20 mouse cellular contexts compared by ENCODE assay signal in the genomic region with DNA sequence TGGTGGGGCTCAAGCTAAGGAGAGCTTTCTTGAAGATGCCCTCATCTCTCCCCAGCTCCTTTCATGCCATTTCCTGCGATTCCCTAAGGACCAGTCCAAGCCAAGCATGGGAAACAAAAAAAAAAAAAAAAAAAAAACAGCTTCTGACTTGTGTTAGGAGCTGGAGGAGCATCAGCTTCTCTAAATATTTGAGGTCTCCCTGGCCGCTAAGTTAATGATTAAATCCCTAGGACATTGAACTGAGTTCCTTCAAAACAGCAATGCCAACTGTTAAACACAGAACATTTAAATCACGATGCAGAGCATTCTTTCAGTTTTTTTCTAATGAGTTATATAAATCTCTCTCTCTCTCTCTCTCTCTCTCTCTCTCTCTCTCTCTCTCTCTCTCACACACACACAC.
DNase-seq lines count a peak whose midpoint lies in the region; ATAC-seq and TF ChIP-seq lines count a peak whose summit lies in the region.
"Had no signal": no experiment of that assay in that cellular context is flagged by ENCODE, and none has a peak within 500 bp of the region (broad histone marks: within the 10 kb centered on the region; RNA-seq: fewer than 3 reads in every experiment).

No protein-coding gene starts in this region.

- H3K4me3 ChIP-seq in kidney, adult 2 months (ENCODE audit: insufficient read depth, low read depth, low read length): no peak overlapping the region
- no peak overlapping the region for H3K4me3 ChIP-seq in neural tube, embryonic 15.5 days (replicated peaks)
- H3K4me3 ChIP-seq in liver, embryonic 15.5 days (replicated peaks): no peak overlapping the region
- H3K4me3 ChIP-seq: embryonic facial prominence, embryonic 12.5 days; hindbrain, embryonic 13.5 days; limb, embryonic 12.5 days; midbrain, embryonic 12.5 days had no signal

- H3K9me3 ChIP-seq in neural tube, embryonic 15.5 days (replicated peaks): no peaks in the 10 kb centered on the region
- no peaks in the 10 kb centered on the region for H3K9me3 ChIP-seq in liver, embryonic 15.5 days (replicated peaks)
- H3K9me3 ChIP-seq: embryonic facial prominence, embryonic 12.5 days; hindbrain, embryonic 13.5 days; limb, embryonic 12.5 days; midbrain, embryonic 12.5 days had no signal

- 28% methylated on average over 3 of the region's 3 CpGs for WGBS in kidney, adult 2 months
- WGBS in neural tube, embryonic 15.5 days: 73% methylated on average over 3 of the region's 3 CpGs
- WGBS in liver, embryonic 15.5 days (ENCODE audit: insufficient replicate concordance): 50% methylated on average over 3 of the region's 3 CpGs

- DNase-seq in kidney, adult 2 months: peak; percentile 72
- no peak for DNase-seq in kidney, postnatal 10 days
- no peak for DNase-seq in neural tube, embryonic 10.5 days (ENCODE audit: extremely low spot score, low spot score)
- no peak for DNase-seq in lung, postnatal 14 days
- DNase-seq in spleen, postnatal 36 days (ENCODE audit: low spot score in 2 of 2): no peak
- DNase-seq: adrenal gland, postnatal 36 days; cerebellum, adult 9-11 months; forebrain, postnatal 0 days; gastrocnemius, postnatal 25 days; heart, postnatal 36 days; kidney, postnatal 25 days; lung, adult 2 months; spleen, adult 18-20 months; thymus, postnatal 14 days had no signal

- peak overlapping the region; percentile 71 for H3K27ac ChIP-seq in kidney, adult 2 months (ENCODE audit: insufficient read depth, low read depth, low read length)
- H3K27ac ChIP-seq in neural tube, embryonic 15.5 days (replicated peaks): 0 out of 2 replicates have a peak overlapping the region, but pooled peaks have one; percentile 9
- peak overlapping the region; percentile 51 for H3K27ac ChIP-seq in liver, embryonic 15.5 days (replicated peaks)
- H3K27ac ChIP-seq: embryonic facial prominence, embryonic 12.5 days; hindbrain, embryonic 13.5 days; limb, embryonic 12.5 days; midbrain, embryonic 12.5 days had no signal

- H3K4me1 ChIP-seq in kidney, adult 2 months (ENCODE audit: control insufficient read depth, insufficient read depth, low read length): peaks cover 4% of the 10 kb centered on the region; the same call in 1 of the 2 replicates
- H3K4me1 ChIP-seq in neural tube, embryonic 15.5 days: 0 out of 2 replicates have a peak, but pooled peaks cover 5% of the 10 kb centered on the region
- H3K4me1 ChIP-seq in liver, embryonic 15.5 days (replicated peaks): no peaks in the 10 kb centered on the region
- H3K4me1 ChIP-seq: embryonic facial prominence, embryonic 12.5 days; hindbrain, embryonic 13.5 days; limb, embryonic 12.5 days; midbrain, embryonic 12.5 days had no signal

- no peak for TF ChIP-seq CTCF in kidney, adult 2 months (conservative IDR thresholded peaks at IDR 0.05; ENCODE audit: insufficient read depth, insufficient read length, low read depth, low read length)

- H3K4me2 ChIP-seq in neural tube, embryonic 15.5 days: no peak overlapping the region
- H3K4me2 ChIP-seq in liver, embryonic 15.5 days: no peak overlapping the region; the same call in 1 of the 2 replicates
- H3K4me2 ChIP-seq: embryonic facial prominence, embryonic 12.5 days; hindbrain, embryonic 13.5 days; limb, embryonic 12.5 days; midbrain, embryonic 12.5 days had no signal

- ATAC-seq in neural tube, embryonic 15.5 days (ENCODE audit: low FRiP score): no peak
- ATAC-seq in liver, embryonic 15.5 days (ENCODE audit: insufficient read depth): peak; percentile 54; the same call in 1 of the 2 replicates
- ATAC-seq: forebrain, postnatal 0 days had no signal

- no peaks in the 10 kb centered on the region for H3K36me3 ChIP-seq in kidney, adult 2 months (ENCODE audit: control insufficient read depth, insufficient read depth, low read length)
- H3K36me3 ChIP-seq in neural tube, embryonic 15.5 days: no peaks in the 10 kb centered on the region
- no peaks in the 10 kb centered on the region for H3K36me3 ChIP-seq in liver, embryonic 15.5 days (replicated peaks)
- H3K36me3 ChIP-seq: embryonic facial prominence, embryonic 12.5 days; hindbrain, embryonic 13.5 days; limb, embryonic 12.5 days; midbrain, embryonic 12.5 days had no signal

- no peak overlapping the region for H3K9ac ChIP-seq in neural tube, embryonic 15.5 days (replicated peaks)
- H3K9ac ChIP-seq in liver, embryonic 15.5 days: no peak overlapping the region
- H3K9ac ChIP-seq: embryonic facial prominence, embryonic 12.5 days; forebrain, postnatal 0 days; hindbrain, embryonic 13.5 days; limb, embryonic 12.5 days; midbrain, embryonic 12.5 days had no signal

- H3K27me3 ChIP-seq in kidney, adult 2 months (replicated peaks; ENCODE audit: control insufficient read depth, insufficient read depth, low read length): no peaks in the 10 kb centered on the region
- H3K27me3 ChIP-seq in neural tube, embryonic 15.5 days (replicated peaks): no peaks in the 10 kb centered on the region
- H3K27me3 ChIP-seq in liver, embryonic 15.5 days: no peaks in the 10 kb centered on the region
- H3K27me3 ChIP-seq: embryonic facial prominence, embryonic 12.5 days; hindbrain, embryonic 13.5 days; limb, embryonic 12.5 days; midbrain, embryonic 12.5 days had no signal

- no peak for TF ChIP-seq POLR2A in kidney, adult 2 months (IDR thresholded peaks at IDR 0.05; ENCODE audit: low read depth, low read length)

Comparison
In these comparisons a context has a peak if more than half of its experiments do, and no peak if none do; other contexts are left out.
1. H3K27ac ChIP-seq: peak in every context shown above with its lines; median percentile 71 in kidney, adult 2 months; 51 in liver, embryonic 15.5 days; 9 in neural tube, embryonic 15.5 days.